Mouse (Mus musculus): Measurements from ENCODE around the gene 4933406M09Rik. TPM values are rescaled to one million over a fixed set of nuclear protein-coding genes. Genes with fewer than 3 reads are reported as not detected.
A peak's percentile ranks its signal among the peaks of the same experiment; 100 is the strongest.

4933406M09Rik gene
- polyA plus RNA-seq, 1 experiment: not detected

GRCm38 (mm10) chr1:134365491-134365890, 20.2 kb upstream of the 4933406M09Rik start:
- TF ChIP-seq CTCF (IDR thresholded peaks at IDR 0.05; ENCODE audit: insufficient read depth, low read depth, low read length) (no peak), POLR2A (IDR thresholded peaks at IDR 0.05; ENCODE audit: insufficient read depth, low read depth, low read length) (no peak)
- Histone ChIP-seq H3K27ac (ENCODE audit: insufficient read depth, low read depth, low read length) (no peak overlapping the region), H3K4me3 (ENCODE audit: insufficient read depth, low read depth, low read length) (no peak overlapping the region), H3K4me1 (ENCODE audit: control insufficient read depth, insufficient read depth, low read length) (peaks cover 3% of the 10 kb centered on the region; the same call in 1 of the 2 replicates)
- 71% methylated on average over 5 of the region's 5 CpGs for WGBS

GRCm38 (mm10) chr1:134368777-134369337, 16.9 kb upstream of the 4933406M09Rik start:
- H3K4me3 ChIP-seq (ENCODE audit: insufficient read depth, low read depth, low read length): no peak overlapping the region
- H3K27ac ChIP-seq (ENCODE audit: insufficient read depth, low read depth, low read length): no peak overlapping the region
- 54% methylated on average over 9 of the region's 9 CpGs for WGBS
- no peak for TF ChIP-seq CTCF (IDR thresholded peaks at IDR 0.05; ENCODE audit: insufficient read depth, low read depth, low read length)
- no peak for TF ChIP-seq POLR2A (IDR thresholded peaks at IDR 0.05; ENCODE audit: insufficient read depth, low read depth, low read length)
- H3K4me1 ChIP-seq (ENCODE audit: control insufficient read depth, insufficient read depth, low read length): no peaks in the 10 kb centered on the region

- no peaks in the 10 kb centered on the region for H3K4me1 ChIP-seq (ENCODE audit: control insufficient read depth, insufficient read depth, low read length)
- no peak overlapping the region for H3K27ac ChIP-seq (ENCODE audit: insufficient read depth, low read depth, low read length)
- WGBS: 81% methylated on average over 2 of the region's 2 CpGs
- H3K4me3 ChIP-seq (ENCODE audit: insufficient read depth, low read depth, low read length): no peak overlapping the region
- no peak for TF ChIP-seq POLR2A (IDR thresholded peaks at IDR 0.05; ENCODE audit: insufficient read depth, low read depth, low read length)
- no peak for TF ChIP-seq CTCF (IDR thresholded peaks at IDR 0.05; ENCODE audit: insufficient read depth, low read depth, low read length)
These were observed 11.6 kb upstream of the 4933406M09Rik start for GRCm38 (mm10) chr1:134374124-134374523.

GRCm38 (mm10) chr1:134381051-134381450, 4.7 kb upstream of the 4933406M09Rik start:
- WGBS: 92% methylated on average over 2 of the region's 2 CpGs
- Histone ChIP-seq H3K4me3 (ENCODE audit: insufficient read depth, low read depth, low read length) (no peak overlapping the region), H3K27ac (ENCODE audit: insufficient read depth, low read depth, low read length) (no peak overlapping the region), H3K4me1 (ENCODE audit: control insufficient read depth, insufficient read depth, low read length) (peaks cover 7% of the 10 kb centered on the region; the same call in 1 of the 2 replicates)
- TF ChIP-seq CTCF (IDR thresholded peaks at IDR 0.05; ENCODE audit: insufficient read depth, low read depth, low read length): no peak
- no peak for TF ChIP-seq POLR2A (IDR thresholded peaks at IDR 0.05; ENCODE audit: insufficient read depth, low read depth, low read length)

- no peak overlapping the region for H3K27ac ChIP-seq (ENCODE audit: insufficient read depth, low read depth, low read length)
- peaks cover 7% of the 10 kb centered on the region; the same call in 1 of the 2 replicates for H3K4me1 ChIP-seq (ENCODE audit: control insufficient read depth, insufficient read depth, low read length)
- WGBS: 12% methylated on average over 19 of the region's 19 CpGs
- TF ChIP-seq POLR2A (IDR thresholded peaks at IDR 0.05; ENCODE audit: insufficient read depth, low read depth, low read length) (no peak), CTCF (IDR thresholded peaks at IDR 0.05; ENCODE audit: insufficient read depth, low read depth, low read length) (no peak)
- peak overlapping the region; percentile 6; the same call in 1 of the 2 replicates for H3K4me3 ChIP-seq (ENCODE audit: insufficient read depth, low read depth, low read length)
These were observed 3.7 kb upstream of the 4933406M09Rik start for GRCm38 (mm10) chr1:134381795-134382625.

- 82% methylated on average over 4 of the region's 4 CpGs for WGBS
- peaks cover 7% of the 10 kb centered on the region; the same call in 1 of the 2 replicates for H3K4me1 ChIP-seq (ENCODE audit: control insufficient read depth, insufficient read depth, low read length)
- no peak overlapping the region for H3K4me3 ChIP-seq (ENCODE audit: insufficient read depth, low read depth, low read length)
- no peak overlapping the region for H3K27ac ChIP-seq (ENCODE audit: insufficient read depth, low read depth, low read length)
- TF ChIP-seq POLR2A (IDR thresholded peaks at IDR 0.05; ENCODE audit: insufficient read depth, low read depth, low read length): no peak
- no peak for TF ChIP-seq CTCF (IDR thresholded peaks at IDR 0.05; ENCODE audit: insufficient read depth, low read depth, low read length)
These were observed 1.2 kb upstream of the 4933406M09Rik start for GRCm38 (mm10) chr1:134384581-134384980.

GRCm38 (mm10) chr1:134385176-134385575, 564 bp upstream of the 4933406M09Rik start:
- Histone ChIP-seq H3K4me1 (ENCODE audit: control insufficient read depth, insufficient read depth, low read length) (peaks cover 7% of the 10 kb centered on the region; the same call in 1 of the 2 replicates), H3K27ac (ENCODE audit: insufficient read depth, low read depth, low read length) (no peak overlapping the region), H3K4me3 (ENCODE audit: insufficient read depth, low read depth, low read length) (no peak overlapping the region)
- TF ChIP-seq POLR2A (IDR thresholded peaks at IDR 0.05; ENCODE audit: insufficient read depth, low read depth, low read length) (no peak), CTCF (IDR thresholded peaks at IDR 0.05; ENCODE audit: insufficient read depth, low read depth, low read length) (no peak)

GRCm38 (mm10) chr1:134393827-134394226, 8.1 kb downstream of the 4933406M09Rik start:
- TF ChIP-seq CTCF (IDR thresholded peaks at IDR 0.05; ENCODE audit: insufficient read depth, low read depth, low read length) (no peak), POLR2A (IDR thresholded peaks at IDR 0.05; ENCODE audit: insufficient read depth, low read depth, low read length) (no peak)
- Histone ChIP-seq H3K27ac (ENCODE audit: insufficient read depth, low read depth, low read length) (no peak overlapping the region), H3K4me1 (ENCODE audit: control insufficient read depth, insufficient read depth, low read length) (no peaks in the 10 kb centered on the region), H3K4me3 (ENCODE audit: insufficient read depth, low read depth, low read length) (no peak overlapping the region)
- 68% methylated on average over 5 of the region's 5 CpGs for WGBS

GRCm38 (mm10) chr1:134398210-134398609, 12.5 kb downstream of the 4933406M09Rik start:
- Histone ChIP-seq H3K4me3 (ENCODE audit: insufficient read depth, low read depth, low read length) (no peak overlapping the region), H3K27ac (ENCODE audit: insufficient read depth, low read depth, low read length) (no peak overlapping the region), H3K4me1 (ENCODE audit: control insufficient read depth, insufficient read depth, low read length) (no peaks in the 10 kb centered on the region)
- WGBS: 92% methylated on average over 12 of the region's 12 CpGs
- no peak for TF ChIP-seq CTCF (IDR thresholded peaks at IDR 0.05; ENCODE audit: insufficient read depth, low read depth, low read length)
- no peak for TF ChIP-seq POLR2A (IDR thresholded peaks at IDR 0.05; ENCODE audit: insufficient read depth, low read depth, low read length)

Measured in olfactory bulb, adult 2 months (tissue).